Mouse (Mus musculus) testis, adult 2 months (tissue): ENCODE data around the gene 4930572O03Rik. TPM values are rescaled to one million over a fixed set of nuclear protein-coding genes. Genes with fewer than 3 reads are reported as not detected.
"Not testable (repeated sequence)": the region's sequence is repeated elsewhere in the genome, so short reads cannot be mapped to it uniquely, and the experiment has no call there.

Experiments
- H3K27ac ChIP-seq: fragments of 200-500 bp; 2 replicates; pipeline ENCODE4 v1.5.1; 2012; ENCODE audit warnings: low read depth, low read length; ENCODE audit not compliant: control insufficient read depth, insufficient read depth
- H3K27me3 ChIP-seq: fragments of 200-500 bp; 2 replicates; pipeline ENCODE4 v1.6.1; 2012; ENCODE audit warnings: mild to moderate bottlenecking, low read length, moderate library complexity; ENCODE audit not compliant: control insufficient read depth, insufficient read depth
- H3K36me3 ChIP-seq: fragments of 200-500 bp; 2 replicates; pipeline ENCODE4 v1.6.1; 2012; ENCODE audit warnings: mild to moderate bottlenecking, low read length; ENCODE audit not compliant: control insufficient read depth, insufficient read depth
- H3K4me1 ChIP-seq: fragments of 200-500 bp; 2 replicates; pipeline ENCODE4 v1.6.1; 2012; ENCODE audit warnings: low read length; ENCODE audit not compliant: control insufficient read depth, insufficient read depth
- H3K4me3 ChIP-seq: fragments of 200-500 bp; 2 replicates; pipeline ENCODE4 v1.5.1; 2012; ENCODE audit warnings: low read depth, mild to moderate bottlenecking, low read length, moderate library complexity, mixed read lengths; ENCODE audit not compliant: control insufficient read depth
- polyA plus RNA-seq: library from polyadenylated mRNA; depleted of rRNA; stranded (reverse); fragments of >200 nt; gene quantifications from 2 replicates; pipeline ENCODE4 v1.2.3, GENCODE M21; 2012; rRNA removed

Gene 4930572O03Rik
- polyA plus RNA-seq: 0.69 and 1.0 TPM in 2 replicates

GRCm38 (mm10) chr5:15656959-15657358 lies at the start of gene 4930572O03Rik:
TSS of gene 4930572O03Rik (minus strand) at chr5:15657059.
- not testable (repeated sequence) for H3K27ac ChIP-seq, H3K27me3 ChIP-seq, H3K36me3 ChIP-seq, H3K4me1 ChIP-seq
- peak within 1 kb of the TSS; percentile 49 for H3K4me3 ChIP-seq

- not testable (repeated sequence) for H3K4me1 ChIP-seq, H3K27ac ChIP-seq, H3K27me3 ChIP-seq, H3K36me3 ChIP-seq, H3K4me3 ChIP-seq
These were observed 46.0 kb upstream of the 4930572O03Rik start for GRCm38 (mm10) chr5:15702891-15703290.

GRCm38 (mm10) chr5:15697719-15698118 lies 40.9 kb upstream of the 4930572O03Rik start:
- H3K27me3 ChIP-seq, H3K4me3 ChIP-seq, H3K4me1 ChIP-seq, H3K27ac ChIP-seq, H3K36me3 ChIP-seq: not testable (repeated sequence)

- H3K27me3 ChIP-seq, H3K36me3 ChIP-seq, H3K4me1 ChIP-seq, H3K4me3 ChIP-seq, H3K27ac ChIP-seq: not testable (repeated sequence)
These were observed 35.0 kb upstream of the 4930572O03Rik start for GRCm38 (mm10) chr5:15691849-15692248.

GRCm38 (mm10) chr5:15690822-15691221 lies 34.0 kb upstream of the 4930572O03Rik start:
- not testable (repeated sequence) for H3K36me3 ChIP-seq, H3K4me1 ChIP-seq, H3K27me3 ChIP-seq, H3K27ac ChIP-seq, H3K4me3 ChIP-seq

GRCm38 (mm10) chr5:15689659-15690213 lies 32.9 kb upstream of the 4930572O03Rik start:
- not testable (repeated sequence) for H3K4me1 ChIP-seq, H3K27me3 ChIP-seq, H3K36me3 ChIP-seq, H3K4me3 ChIP-seq, H3K27ac ChIP-seq

GRCm38 (mm10) chr5:15688874-15689658 lies 32.2 kb upstream of the 4930572O03Rik start:
- not testable (repeated sequence) for H3K27me3 ChIP-seq, H3K4me1 ChIP-seq, H3K4me3 ChIP-seq, H3K36me3 ChIP-seq, H3K27ac ChIP-seq

- not testable (repeated sequence) for H3K4me3 ChIP-seq, H3K4me1 ChIP-seq, H3K27me3 ChIP-seq, H3K36me3 ChIP-seq, H3K27ac ChIP-seq
These were observed 24.6 kb upstream of the 4930572O03Rik start for GRCm38 (mm10) chr5:15681301-15682035.

- H3K36me3 ChIP-seq, H3K27me3 ChIP-seq, H3K4me1 ChIP-seq, H3K27ac ChIP-seq, H3K4me3 ChIP-seq: not testable (repeated sequence)
These were observed 23.4 kb upstream of the 4930572O03Rik start for GRCm38 (mm10) chr5:15679980-15680949.

- H3K4me1 ChIP-seq, H3K4me3 ChIP-seq, H3K36me3 ChIP-seq, H3K27me3 ChIP-seq, H3K27ac ChIP-seq: not testable (repeated sequence)
These were observed 22.0 kb upstream of the 4930572O03Rik start for GRCm38 (mm10) chr5:15678907-15679306.

GRCm38 (mm10) chr5:15677750-15678149 lies 20.9 kb upstream of the 4930572O03Rik start:
- H3K27ac ChIP-seq, H3K4me3 ChIP-seq, H3K36me3 ChIP-seq, H3K27me3 ChIP-seq, H3K4me1 ChIP-seq: not testable (repeated sequence)
